Mouse (Mus musculus): ENCODE data around the gene Opalin.

DNA sequence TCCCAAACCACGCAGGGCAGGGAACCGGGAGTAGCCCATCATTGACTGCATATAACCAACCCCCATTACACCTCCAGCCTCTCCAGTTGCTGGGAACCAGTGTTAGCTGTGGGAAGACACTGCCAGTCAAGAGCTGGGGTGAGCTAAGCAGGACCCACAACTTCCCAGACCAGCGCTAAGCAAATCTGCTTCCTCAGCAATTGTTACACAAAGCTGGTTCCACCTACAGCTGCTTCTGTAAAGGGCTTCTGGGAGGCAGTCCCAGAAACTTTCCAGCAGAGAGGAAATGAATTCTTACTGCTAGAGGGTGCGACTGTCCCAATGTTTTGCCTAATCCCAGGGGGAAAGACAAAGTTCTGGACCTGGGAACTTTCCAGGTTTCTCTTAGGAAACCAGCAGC, 22.2 kb downstream of the Opalin start:
- TF ChIP-seq GATA1 (IDR thresholded peaks at IDR 0.05; ENCODE audit: low read length) (no peak), TAL1 (IDR thresholded peaks at IDR 0.05; ENCODE audit: low read length) (no peak)
